Mouse (Mus musculus) A20 (cell line): ENCODE results near the gene Oxct2a.
A peak's percentile ranks its signal among the peaks of the same experiment; 100 is the strongest.
"Not testable (repeated sequence)": the region's sequence is repeated elsewhere in the genome, so short reads cannot be mapped to it uniquely, and the experiment has no call there.

Source experiments
- DNase-seq: peaks from one replicate; pipeline ENCODE4 v3.0.0-alpha.2; 2011; ENCODE audit warnings: low read depth, low spot score

Oxct2a gene

GRCm38 (mm10) chr4:123323534-123323933, at the start of gene Oxct2a:
Gene Oxct2a (minus strand): TSS chr4:123323634.
- no peak for DNase-seq

DNA sequence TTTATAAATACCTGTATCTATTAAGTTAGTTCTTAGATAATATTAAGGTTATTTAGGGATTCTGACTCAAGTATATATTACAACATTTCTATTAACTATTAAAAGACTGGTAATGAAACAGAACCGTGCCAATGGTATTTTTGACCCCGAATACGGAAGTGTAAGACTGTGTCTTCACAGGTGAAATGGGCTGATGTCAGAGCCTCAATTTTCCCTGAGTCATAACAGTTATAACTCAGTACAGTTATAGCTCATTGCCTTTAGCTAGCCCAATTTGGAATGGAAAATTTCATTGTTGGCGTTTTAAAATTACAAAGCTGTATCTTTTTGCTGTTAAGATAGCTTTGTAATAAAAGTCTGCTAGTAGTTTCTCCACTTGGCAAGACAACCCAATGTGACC, 40.1 kb upstream of the Oxct2a start:
- DNase-seq: no peak

- DNase-seq: no peak
Measured at GRCm38 (mm10) chr4:123360771-123361170, 37.3 kb upstream of the Oxct2a start.

DNA sequence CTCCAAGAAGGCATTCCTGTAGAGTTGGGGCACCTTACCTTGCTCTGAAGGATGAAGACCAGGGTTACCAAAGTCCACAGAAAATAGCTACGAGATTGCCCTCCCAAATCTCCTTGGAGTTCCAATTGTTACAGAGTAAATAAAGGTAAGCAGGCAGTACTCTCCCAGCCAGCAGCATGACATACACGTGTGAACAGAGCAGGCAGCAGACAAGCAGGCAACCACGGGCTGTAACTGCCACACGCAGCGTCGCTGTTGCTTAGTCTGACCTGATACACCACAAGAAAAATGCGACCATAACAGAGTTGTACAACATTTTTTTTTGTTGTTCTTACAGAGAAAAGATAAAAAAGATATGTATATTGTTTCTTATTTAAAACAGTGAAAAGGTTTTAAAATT, 35.2 kb upstream of the Oxct2a start:
- DNase-seq: no peak

DNA sequence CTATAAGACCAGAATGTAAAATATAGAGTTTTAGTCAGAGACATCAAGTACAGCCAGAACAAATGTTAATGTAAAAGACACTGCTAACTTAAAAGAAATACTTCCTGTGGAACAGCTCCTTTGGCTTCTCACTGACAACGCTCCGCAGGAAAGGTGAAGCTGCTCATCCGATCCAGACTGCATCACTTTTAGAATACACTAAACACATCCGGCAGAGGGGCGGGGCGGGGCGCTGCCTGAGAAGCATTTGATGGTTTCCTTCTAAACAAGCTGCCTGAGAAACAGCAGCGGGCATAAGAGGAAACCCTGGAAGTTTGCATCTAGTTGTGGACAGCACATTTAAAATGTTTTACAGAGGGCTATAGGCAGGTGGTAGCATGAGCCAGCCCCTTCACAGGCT, 32.5 kb upstream of the Oxct2a start:
- no peak for DNase-seq

- peak; percentile 83 for DNase-seq
Measured at GRCm38 (mm10) chr4:123353271-123353877, 29.9 kb upstream of the Oxct2a start.

- no peak for DNase-seq
Measured at GRCm38 (mm10) chr4:123343471-123343789, 20.0 kb upstream of the Oxct2a start.

DNA sequence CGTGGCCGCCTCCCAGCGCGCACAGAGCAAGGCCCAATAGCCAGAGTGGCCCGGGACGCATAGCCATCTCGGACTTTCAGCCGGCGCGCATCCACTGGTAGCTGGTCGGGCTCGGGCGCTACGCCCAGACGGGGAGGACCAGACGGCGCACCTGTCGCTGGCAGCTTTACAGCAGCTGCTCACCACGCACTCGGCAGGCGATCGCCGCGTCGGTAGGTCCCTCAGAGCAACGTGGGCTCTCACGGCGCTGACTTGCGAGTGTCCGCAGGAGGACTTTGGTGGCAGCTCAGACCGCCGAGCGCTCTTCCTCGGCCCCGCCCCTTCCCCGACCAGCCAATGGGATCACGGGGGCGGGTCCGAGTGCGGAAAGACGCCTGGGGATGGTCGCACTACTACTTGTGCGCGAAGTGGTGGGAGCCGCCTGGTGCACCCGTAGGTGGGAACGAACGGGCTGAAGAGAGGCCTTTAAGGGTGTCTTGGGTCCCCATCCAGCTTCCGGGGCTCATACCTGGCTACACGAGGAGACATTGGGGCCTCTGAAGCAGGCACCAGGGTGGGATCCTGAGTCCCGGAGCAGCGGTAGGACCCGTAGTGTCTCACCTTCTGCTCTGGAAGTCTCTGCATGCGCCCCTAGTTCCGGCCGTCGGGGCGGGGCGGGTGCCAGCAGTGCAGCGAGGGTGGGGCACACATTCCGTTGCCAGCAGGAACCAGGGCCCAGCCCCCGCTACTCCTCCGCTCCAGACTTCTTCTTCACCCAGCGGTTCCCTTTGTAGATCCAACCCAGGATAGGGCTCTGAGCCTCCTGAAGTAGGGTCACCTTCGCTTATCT, 19.4 kb upstream of the Oxct2a start, which contains the start of gene Bmp8a:
TSS of gene Bmp8a (minus strand) at position 611 of the 829 bp plus-strand sequence.
- peak; percentile 94 for DNase-seq

DNA sequence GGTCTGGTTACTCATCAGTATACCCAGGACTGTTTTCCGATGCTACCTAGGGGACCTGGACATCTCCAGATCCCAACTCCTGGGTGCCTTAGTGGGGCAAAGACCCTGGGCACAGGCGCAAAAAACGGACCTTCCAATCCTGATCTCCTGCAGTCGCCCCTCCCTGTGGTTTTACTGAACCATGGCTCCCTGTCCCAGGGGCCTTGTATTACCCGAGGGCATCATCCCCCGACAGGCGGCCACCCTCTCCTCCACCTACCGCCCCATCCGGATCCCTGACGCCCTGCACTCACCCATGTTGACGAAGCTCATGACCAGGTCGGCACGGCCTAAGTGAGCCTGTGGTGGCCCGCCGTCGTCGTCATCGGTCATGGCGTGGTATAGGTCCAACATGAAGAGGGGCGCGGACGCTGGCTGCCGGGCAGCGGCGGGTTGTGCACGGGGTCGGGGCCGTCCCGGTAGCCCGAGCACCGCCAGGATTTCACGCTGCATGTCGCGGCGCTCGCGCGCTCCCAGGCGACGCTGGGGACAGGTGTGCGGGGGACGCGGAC, 18.7 kb upstream of the Oxct2a start:
- no peak for DNase-seq

DNA sequence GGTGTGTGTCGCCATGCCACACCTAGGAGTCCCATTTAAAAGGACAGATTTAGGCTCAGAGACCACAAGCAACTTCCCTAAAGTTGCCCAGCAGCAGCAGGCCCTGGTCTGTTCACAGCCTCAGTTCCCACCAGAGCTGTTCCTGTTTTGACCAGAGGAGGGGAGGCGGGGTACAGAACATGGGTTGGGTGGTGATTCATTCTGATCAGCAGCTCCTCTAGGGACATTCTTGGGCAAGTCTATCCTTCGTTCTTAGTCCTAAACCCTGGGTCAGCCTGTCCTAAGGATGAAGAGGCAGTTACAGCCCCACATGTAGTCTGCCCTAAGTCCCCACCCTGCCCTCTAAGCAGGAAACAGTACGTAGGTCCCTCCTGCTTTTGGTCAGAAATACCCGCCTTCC, 16.8 kb upstream of the Oxct2a start:
- peak; percentile 35 for DNase-seq

- peak; percentile 38 for DNase-seq
Measured at GRCm38 (mm10) chr4:123337693-123338092, 14.3 kb upstream of the Oxct2a start.

- DNase-seq: peak; percentile 64
Measured at GRCm38 (mm10) chr4:123335796-123336585, 12.6 kb upstream of the Oxct2a start.

- DNase-seq: not testable (repeated sequence)
Measured at GRCm38 (mm10) chr4:123335244-123335643, 11.8 kb upstream of the Oxct2a start.

DNA sequence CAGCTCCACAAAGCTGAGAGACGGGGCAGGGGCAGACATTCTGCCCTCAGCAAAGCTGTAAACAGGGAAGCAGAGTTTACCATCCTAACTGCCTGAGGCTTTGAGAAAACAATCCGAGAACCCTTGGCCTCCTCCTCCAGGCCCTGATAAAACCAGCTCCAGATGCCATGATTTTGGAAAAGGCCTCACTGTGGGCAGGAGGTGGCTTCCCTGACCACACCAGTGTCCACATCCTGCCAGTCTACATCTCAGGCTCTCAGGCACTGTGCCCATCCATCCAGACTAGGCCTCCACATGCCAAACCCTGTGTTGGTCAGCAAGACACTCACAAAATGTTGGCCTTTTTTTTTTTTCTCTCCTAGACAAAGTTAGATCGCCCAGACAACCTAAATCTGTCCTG, 10.7 kb upstream of the Oxct2a start:
- no peak for DNase-seq

DNA sequence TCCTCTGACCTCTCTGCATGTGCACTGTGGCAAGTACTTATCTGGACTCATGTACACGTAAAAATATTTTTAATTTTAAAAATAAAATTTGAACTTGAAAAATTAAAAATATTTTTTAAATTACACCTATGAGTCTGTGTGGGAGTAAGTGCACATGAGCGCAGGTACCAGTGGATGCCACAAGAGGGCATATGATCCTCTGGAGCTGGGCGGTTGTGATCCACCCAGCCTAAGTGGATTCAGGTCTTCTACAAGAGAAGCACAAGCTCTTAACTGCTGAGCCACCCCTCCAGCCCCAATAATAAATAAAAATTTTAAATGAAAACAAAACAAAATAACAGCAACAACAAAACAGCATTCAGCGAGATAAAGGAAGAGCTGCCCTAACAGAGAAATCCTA, 9.7 kb upstream of the Oxct2a start:
- DNase-seq: no peak

- not testable (repeated sequence) for DNase-seq
Measured at GRCm38 (mm10) chr4:123331961-123332360, 8.5 kb upstream of the Oxct2a start.

GRCm38 (mm10) chr4:123331326-123331725, 7.9 kb upstream of the Oxct2a start:
- no peak for DNase-seq

GRCm38 (mm10) chr4:123328946-123329345, 5.5 kb upstream of the Oxct2a start:
- DNase-seq: no peak

DNA sequence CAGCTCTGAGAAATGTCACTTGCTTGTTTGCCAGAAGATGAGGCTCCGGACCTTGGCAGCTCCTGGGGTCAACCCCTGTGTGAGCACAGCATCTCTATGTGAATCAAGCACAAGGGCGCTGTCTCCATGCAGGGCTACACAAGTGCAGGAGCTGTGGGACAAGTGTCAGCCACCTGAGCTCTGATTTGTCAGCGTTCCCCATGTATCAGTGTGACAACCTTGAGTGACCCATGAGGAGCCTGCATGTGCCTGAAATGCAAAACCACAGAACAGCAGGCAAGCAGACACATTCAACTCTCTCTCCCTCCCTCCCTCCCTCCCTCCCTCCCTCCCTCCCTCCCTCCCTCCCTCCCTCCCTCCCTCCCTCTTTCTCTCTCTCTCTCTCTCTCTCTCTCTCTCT, 4.2 kb upstream of the Oxct2a start:
- no peak for DNase-seq

DNA sequence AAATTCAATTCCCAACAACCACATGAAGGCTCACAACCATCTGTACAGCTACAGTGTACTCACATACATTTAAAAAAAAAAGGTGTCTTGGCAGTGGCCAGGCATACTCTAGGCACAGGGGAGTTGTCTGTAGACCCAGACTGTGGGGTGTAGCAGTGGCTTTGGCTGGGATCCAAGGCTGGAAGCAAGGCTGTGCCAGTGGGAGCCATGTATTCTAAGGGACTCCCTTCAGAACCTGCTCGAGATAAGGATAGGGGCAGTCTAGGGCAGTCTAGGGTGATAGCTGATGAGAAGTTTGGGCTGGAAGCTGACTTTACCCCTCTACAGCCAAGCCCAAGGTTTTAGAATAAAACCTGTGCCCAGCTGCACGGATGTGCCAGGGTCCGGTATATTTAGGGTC, 2.7 kb upstream of the Oxct2a start:
- DNase-seq: no peak

GRCm38 (mm10) chr4:123322910-123323309, 524 bp downstream of the Oxct2a start:
- not testable (repeated sequence) for DNase-seq

- no peak for DNase-seq
Measured at GRCm38 (mm10) chr4:123314497-123314896, 8.9 kb downstream of the Oxct2a start.
